Mouse (Mus musculus): ENCODE measurements around the gene Hps3.
"Not testable (repeated sequence)": the region's sequence is repeated elsewhere in the genome, so short reads cannot be mapped to it uniquely, and the experiment has no call there.

Hps3 gene

DNA sequence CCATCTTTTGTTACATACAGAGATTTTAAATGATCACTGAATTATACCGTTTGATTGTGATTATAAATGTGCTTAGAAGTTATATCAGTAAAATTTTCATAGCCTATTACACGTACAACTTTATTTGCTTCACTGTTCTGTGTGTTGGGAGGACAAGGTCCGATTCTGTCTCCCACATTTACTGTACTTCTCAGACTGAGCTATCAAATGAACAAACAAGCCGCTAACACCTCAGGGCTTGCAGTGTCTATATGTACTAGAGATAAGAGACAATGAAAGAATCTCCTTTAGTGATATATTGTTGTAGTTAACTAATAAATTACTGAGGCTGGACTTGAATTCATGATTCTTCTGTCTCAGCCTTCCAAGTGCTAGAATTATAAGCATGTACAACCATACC, 27.8 kb downstream of the Hps3 start:
- no peak for DNase-seq (ENCODE audit: low read depth, low spot score)

DNA sequence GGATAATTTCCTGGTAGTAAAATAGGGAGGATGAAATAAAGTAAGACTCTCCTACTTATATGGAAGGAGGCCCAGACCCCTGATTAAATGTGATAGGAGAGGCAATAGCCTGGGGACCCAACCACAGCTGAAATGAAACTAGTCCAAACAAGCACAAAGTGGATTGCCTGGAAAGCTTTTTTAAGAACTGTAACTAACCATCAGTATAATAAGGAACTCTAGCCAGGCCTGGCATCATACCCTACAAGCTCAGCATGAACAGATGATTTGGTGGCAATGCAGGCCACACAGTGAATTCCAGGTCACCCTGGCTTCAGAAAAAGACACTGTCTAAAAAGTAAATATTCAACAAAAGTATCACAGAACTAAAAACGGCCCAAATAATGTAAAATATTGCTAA, 29.5 kb downstream of the Hps3 start:
- DNase-seq (ENCODE audit: low read depth, low spot score), result no peak

DNA sequence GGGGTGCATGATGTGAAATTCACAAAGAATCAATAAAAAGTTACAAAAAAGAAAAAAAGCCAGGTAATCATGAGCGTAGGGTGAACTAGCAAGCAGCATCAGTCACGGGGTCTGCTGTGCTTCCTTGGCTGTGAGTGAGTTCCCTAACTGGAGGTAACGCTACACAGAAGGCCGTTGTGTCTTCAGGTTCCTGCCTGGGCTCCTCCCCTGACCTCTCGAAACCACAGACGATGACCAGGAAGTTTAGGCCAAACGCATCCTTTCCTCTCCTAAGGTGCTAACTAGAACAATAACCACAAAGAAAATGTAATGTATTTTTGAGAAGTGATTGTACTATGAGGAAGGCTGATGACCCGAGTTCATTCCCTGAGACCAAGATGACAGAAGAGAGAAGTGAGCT, 30.7 kb downstream of the Hps3 start:
- DNase-seq (ENCODE audit: low read depth, low spot score), result no peak

DNA sequence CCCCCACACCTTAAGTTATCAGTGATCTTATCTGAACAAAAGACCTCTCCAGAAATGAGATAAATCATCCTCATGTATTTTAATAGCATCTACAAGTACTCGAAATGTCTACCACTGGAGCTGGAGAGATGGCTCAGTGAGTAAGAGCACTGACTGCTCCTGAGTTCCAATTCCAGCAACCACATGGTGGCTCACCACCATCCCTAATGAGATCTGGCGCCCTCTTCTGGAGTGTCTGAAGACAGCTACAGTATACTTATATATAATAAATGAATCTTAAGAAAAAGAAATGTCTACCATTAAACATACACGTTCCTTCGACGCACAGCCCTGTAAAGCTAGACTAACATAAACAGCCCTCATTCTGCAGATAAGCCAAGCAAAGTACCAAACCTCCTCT, 32.3 kb downstream of the Hps3 start:
- DNase-seq (ENCODE audit: low read depth, low spot score), result no peak

DNA sequence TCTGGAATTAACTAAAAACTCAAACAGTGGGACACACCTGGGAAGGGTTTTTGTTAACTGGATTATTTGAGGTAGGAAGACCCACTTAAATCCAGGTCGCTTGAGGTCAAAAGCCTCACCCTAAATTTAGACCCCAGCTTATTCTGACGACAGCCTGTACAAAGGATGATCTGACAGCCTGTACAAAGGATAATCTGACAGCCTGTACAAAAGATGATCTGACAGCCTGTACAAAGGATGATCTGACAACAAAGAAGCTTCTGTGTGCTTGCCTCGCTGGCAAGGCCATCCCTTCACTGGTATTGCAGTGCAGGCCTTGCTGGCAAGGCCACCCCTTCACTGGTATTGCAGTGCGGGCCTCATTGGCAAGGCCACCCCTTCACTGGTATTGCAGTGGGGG, 34.3 kb downstream of the Hps3 start:
- no peak for DNase-seq (ENCODE audit: low read depth, low spot score)

DNA sequence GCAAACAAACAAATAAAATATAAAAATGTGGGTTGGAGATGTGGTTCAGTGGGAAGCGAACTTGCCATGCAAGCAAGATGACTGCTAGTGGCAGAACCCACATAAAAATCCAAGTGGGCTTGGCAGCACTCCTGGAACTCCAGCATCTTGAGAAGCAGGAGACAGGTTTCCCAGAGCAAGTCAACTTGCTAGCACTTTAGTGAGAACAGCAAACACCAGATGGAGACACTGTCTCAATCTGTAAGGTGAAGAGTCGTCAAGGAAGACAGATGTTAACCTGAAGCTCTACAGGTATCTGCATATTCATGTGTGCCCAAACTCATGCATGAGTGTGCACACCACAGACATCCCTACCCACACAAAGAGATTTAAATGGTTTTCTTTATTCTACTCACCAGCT, 35.6 kb downstream of the Hps3 start:
- peak; percentile 42 for DNase-seq (ENCODE audit: low read depth, low spot score)

DNA sequence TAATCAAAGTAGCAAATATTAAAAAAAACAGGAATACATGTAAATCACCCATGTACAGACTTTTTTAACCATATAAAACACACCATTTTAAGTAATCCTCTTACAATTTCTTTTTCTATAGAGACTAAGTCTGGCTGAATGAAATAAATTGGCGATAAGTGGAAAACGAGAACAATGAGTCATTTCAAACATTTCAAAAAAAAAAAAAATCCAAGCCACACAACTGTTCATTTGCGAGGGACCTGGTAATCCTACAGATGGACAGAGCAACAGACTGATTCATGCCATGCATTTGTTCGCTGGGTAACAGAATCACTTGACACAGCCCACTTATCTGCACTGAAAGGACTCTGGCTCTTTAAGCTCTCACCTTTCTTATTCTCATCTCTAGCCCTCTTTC, 42.7 kb downstream of the Hps3 start:
- DNase-seq (ENCODE audit: low read depth, low spot score), result no peak

DNA sequence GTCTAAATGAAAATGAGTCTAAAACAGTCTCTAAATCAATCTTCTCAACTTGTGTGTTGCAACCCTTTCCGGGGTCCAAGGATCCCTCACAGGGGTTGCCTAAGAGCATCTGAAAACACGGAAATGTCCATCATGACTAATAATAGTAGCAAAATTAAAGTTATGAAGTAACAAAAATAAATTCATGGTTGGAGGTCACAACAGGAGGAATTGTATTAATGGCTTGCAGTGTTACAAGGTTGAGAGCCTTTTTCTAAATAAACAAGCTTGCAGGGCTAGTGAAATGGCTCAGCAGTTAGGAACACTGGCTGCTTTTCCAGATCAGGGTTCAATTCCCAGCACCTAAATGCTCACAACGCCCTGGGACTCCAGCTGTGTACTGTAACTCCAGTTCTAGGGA, 45.1 kb downstream of the Hps3 start:
- DNase-seq (ENCODE audit: low read depth, low spot score), result no peak

DNA sequence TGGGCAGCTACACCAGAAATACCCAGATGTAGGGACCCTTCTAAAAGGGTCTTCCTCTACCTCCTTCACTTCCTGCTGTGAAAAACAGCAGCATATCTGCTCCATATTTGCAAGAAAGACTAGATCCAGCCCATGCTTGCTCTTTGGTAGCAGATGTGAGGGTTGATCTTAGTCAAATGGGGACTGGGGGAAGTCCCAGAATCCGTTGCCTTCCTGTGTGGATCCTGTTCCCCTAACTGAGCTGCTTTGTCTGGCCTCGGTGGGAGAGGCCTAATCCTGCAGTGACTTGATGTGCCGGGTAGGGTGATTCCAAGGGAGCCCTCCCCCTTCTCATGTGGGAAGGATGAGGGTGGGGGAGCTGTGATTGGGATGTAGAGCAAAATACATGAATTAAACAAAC, 49.0 kb downstream of the Hps3 start:
- no peak for DNase-seq (ENCODE audit: low read depth, low spot score)

DNA sequence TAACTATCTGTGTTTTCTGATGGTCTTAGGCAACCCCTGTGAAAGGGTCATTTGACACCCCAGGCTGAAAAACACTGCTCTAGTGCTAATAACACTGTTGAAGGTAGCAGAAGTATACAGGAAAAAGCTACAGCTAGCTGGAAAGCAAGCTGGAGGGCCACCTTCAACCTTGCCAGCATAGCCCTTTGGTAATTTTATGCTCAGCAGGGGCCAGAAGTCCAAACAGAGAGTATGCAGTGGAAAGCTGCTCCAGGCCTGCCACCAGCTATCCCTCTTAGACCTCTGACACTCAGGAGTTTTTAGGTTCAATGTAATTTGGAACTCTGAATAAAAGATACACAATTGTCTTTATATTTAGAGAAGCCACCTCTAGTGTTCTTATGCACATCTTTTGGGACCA, 52.3 kb downstream of the Hps3 start:
- DNase-seq (ENCODE audit: low read depth, low spot score), result no peak

DNA sequence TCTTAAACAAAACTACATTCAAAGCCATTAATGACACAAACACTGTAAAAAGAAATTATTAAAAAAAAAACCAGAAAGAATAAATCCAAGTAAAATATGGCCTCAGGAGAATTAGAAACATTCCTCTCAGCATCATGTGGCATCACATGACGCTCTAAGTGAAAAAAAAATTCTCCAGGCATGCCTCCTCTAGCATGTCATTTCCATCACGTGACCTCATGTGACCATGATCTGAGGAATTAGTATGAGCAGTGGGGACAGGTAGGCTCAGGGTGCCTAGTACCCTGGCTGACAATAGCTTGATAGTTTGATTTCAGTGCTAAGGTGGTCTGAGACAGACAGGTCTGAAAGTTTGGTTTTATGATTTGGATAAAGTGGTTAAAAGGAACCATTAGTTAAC, 54.0 kb downstream of the Hps3 start:
- DNase-seq (ENCODE audit: low read depth, low spot score), result no peak

DNA sequence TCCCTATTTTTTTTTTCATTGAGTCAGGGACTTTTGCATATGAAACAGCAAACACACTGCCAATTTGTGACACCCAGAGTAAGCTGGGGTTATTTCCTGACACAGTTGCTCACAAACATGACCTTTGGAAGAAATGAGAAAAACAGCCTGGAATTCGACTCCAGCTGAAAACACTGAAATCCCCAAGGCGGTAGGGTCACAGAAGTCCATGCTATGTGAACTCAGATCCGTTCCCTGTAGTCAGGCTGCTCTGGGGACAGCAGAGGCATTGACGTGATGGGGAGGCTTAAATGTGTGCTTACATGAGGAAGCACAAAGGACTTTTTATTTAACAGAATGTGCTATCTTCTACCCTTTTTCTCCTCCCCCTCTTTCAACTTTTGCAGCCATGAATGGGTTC, 56.6 kb downstream of the Hps3 start:
- no peak for DNase-seq (ENCODE audit: low read depth, low spot score)

DNA sequence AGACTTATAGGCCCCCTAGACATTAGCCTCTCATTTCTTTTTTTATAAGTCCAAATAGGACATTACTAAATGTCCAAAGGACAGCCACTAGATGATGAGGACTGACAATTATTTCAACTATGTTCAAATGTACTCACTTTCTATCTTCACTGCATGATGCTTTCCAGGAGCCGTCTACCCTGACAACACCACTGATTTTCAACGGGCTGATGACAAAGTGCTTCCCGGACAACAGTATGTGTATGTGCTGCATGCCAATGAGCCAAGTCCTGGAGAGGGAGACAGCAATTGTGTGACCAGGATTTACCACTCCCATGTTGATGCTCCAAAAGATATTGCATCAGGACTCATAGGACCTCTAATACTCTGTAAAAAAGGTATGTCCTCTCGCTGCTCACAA, 69.0 kb downstream of the Hps3 start:
- DNase-seq (ENCODE audit: low read depth, low spot score), result no peak

DNA sequence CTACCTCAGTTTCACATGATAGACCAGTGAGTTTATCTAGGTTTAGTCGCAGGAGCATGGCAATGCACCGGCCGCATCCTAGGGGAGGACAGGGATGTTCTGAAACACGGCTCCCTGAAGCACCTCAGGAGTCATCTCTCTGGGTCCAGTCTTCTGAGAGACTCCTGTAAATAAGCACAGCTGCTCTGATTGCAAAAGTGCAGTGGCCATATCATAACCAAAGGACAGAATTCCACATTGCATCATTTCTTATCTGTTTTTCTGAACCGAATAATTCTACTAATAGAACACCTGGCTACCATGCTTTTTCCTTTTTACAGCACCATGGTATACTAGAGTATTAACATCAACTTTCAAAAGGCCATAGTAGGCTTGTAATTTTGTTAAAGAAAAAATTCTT, 69.9 kb downstream of the Hps3 start:
- DNase-seq (ENCODE audit: low read depth, low spot score), result no peak

DNA sequence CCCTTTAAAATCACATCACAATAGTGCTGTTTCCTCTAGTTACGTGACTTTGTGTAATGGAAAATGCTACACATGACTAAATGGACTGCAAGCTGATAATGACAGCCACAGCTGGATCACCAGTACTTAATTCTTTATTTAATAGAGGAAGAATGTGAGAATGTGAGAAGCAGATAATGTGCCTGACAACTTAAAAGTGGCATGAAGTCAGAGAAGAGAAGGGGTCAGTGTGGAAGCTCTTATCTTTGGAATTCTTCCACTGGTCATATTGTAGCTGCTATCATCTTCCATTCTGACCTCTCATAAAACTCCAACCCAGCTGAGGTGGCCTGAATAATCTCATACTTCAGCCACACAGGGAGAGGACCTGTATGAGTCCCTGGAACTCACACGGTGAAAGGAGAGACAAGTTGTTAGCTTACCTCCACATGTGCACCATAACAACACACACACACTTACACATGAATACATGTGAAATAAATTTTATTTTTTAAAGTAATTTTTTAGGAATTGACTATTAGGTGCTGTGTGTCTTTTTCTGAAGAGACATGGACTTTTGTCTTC, 70.4 kb downstream of the Hps3 start:
- no peak for DNase-seq (ENCODE audit: low read depth, low spot score)

DNA sequence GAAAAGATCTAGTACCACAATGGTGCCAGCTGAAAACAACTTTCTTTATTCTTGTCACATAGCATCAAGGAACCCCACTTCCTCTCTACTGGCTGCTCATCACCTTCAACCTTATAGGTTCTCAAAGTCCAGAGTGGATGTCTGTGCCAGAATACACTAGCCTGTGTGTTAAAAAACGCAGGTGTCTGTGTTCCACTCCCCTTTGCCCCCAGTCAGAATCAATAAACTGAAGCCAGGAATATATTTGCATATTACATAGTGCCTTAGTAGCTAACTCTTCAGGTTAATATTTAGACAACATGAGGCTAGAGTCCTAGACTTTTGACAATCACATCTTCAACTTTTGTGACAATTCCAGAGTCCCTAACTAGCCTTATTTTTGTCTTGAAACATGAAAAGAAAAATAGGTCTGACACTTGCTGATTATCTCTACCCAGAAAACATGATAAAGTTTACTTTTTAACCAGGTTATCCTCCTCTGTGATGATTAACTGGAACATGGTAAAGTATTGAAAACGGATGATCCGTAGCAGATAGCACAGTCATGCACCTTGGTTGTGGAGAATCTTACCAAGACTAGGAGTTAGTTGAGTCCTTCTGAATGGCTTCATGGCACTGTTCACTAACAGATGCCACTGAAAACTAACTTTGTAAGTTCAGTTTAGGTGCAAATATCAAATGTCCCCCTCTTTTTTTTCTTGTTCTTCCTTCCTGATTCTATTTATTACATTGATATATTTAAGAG, 72.2 kb downstream of the Hps3 start:
- DNase-seq (ENCODE audit: low read depth, low spot score), result no peak

DNA sequence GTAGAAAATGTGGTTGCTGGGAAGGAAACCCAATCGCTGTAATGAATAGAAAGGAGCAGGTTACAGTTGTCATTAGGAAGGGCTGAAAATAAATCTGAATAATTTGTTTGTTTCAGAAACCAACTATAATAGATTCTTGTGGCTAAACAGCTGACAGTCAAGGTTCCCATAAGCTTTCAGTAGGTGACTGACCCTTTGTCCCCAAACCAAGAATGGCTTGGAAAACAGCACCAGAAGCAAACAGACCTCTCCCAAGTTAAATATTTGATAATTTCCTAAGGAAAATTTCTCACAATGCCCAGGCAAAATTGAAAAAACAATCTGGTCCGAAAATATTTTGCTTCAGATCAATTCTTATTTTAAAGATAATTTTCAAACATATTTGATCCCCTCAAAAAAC, 73.8 kb downstream of the Hps3 start:
- DNase-seq (ENCODE audit: low read depth, low spot score), result no peak

DNA sequence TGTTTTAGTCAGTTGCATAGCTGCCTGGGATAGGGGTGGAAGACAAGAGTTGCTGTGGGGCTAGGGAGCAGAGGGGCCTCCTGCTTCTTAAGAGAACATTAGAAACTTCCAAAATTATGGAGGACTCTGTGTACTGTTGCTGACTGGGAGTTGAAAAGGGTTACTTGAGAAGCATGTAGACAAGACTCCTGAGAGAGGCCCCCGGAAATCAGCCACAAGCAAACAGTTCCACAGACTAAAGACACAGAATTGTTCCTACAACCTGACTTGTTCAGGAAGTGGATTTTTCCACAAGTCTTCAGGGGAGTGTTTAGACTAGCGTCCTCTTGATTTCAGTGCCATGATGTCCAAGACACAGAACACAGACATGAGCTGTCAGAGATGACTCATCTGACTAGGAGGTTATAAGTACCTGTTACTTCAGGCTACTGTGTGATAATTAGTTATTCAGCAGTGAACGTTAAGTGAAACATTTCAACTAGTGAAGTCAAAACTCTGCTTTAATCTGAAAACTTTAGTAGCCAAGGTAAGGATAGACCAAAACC, 74.5 kb downstream of the Hps3 start:
- DNase-seq (ENCODE audit: low read depth, low spot score), result no peak

DNA sequence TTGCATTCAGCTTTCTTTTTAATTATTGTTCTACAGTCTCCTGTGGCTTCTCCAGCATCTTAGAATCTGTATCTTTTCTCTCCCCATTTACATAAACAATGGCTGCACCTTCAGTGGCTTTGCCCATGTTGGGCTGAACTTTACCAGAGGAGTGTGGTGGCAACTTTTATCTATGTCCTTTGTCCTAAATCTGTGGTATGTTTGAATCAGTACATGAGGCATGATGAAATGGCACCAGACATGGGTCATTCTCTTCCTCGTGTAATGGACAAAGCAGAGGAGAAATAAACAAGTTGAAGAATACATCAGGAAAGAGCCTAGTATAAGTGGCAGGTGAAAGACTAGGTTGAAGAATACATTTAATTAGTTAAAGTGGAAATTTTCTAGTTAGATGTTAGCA, 76.1 kb downstream of the Hps3 start:
- no peak for DNase-seq (ENCODE audit: low read depth, low spot score)

DNA sequence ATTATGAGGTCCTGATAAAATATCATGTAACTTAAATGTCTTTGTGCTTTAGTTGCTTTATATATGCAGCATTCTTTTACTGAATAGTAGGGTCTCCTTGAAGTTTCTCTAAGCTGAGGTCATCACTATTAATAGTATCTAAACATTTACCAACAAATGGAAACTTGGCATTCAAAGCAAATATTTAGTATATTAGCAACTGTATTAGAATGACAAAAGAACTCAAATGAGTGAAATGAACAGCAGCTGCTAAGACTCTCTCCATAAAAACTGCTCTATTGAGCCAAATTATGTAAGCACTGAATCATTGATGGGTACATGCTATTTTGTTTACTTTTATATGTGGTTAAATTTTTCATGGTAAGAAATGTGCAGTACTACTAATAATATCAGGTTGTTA, 77.1 kb downstream of the Hps3 start:
- DNase-seq (ENCODE audit: low read depth, low spot score), result no peak

DNA sequence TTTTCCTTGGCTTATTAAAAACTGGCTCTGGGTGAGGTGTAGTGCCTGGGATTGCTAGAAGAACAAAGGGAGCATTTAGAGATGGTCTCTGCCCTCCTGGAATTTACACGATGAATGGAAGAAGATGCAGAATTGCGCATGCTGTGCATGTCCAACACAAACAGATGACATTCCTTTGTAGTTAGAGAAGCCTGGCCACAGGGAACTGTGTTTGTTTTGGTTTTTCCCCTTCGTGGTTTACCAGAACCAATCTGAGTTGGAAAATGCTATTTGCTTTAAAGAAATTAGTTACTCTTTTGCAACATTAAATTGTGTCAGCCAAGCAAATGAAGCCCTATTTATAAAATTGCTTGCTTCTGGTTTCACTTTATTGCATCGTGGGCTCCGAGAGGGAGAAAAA, 78.2 kb downstream of the Hps3 start, which contains the start of gene Cp:
Cp (plus strand) TSS at position 170 of the 400 bp plus-strand sequence.
- no peak for DNase-seq (ENCODE audit: low read depth, low spot score)

DNA sequence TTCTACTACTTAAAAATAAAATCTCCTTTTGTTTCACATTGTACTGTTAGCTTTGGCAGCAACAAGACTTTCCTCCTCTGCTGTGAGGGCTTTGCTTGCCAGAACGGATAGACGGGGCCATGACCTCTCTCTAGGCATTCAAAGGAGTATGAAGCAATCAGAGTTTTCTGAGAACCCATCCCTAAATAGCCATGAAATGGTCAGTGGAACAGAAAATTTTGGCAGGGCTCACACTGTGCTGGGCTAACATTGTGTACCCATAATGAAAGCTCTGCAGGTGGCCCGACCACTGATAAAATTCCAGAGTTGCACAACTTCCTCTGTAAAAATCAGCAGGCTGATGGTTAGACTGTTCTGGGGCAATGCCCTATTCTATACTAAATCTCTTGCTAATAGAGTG, 81.2 kb downstream of the Hps3 start:
- DNase-seq (ENCODE audit: low read depth, low spot score), result no peak

DNA sequence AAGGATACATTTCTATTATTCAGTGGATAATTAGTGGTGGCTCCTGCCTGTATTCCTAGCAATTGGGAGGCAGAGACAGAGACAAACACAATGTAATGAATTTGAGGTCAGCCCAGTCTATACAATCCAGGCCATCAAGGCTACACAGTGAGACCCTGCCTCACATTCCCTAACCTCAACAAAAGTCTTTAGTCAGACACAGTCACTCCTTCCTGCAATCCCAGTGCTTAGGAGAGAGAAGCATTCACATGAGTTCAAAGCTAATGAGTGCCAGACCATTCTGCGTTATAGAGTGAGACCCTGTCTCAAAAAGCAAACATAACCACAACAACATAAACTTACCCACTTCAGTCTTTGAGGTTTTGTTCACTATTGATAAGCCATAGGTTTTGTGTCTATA, 81.7 kb downstream of the Hps3 start:
- no peak for DNase-seq (ENCODE audit: low read depth, low spot score)

DNA sequence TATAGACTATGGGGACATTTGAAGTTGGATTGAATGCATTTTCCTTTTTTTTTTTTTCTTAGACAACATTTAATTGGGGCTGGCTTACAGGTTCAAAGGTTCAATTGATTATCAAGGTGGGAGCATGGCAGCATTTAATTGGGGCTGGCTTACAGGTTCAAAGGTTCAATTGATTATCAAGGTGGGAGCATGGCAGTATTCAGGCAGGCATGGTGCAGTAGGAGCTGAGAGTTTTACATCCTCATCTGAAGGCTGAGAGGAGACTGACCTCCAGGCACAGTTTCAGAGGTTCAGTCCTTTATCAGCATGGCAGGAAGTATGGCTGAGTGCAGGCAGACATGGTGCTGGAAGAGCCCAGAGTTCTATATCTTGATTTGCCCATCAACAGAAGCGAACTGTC, 85.7 kb downstream of the Hps3 start:
- DNase-seq (ENCODE audit: low read depth, low spot score), result not testable (repeated sequence)

All from telencephalon, adult 2 months (tissue).